Comparison of ENCODE assay signal across 13 mouse cellular contexts in genomic region chr4:13599458-13600151, GRCm38 (mm10).
DNase-seq lines count a peak whose midpoint lies in the region; ATAC-seq and TF ChIP-seq lines count a peak whose summit lies in the region.
"Had no signal": no experiment of that assay in that cellular context is flagged by ENCODE, and none has a peak within 500 bp of the region (broad histone marks: within the 10 kb centered on the region; RNA-seq: fewer than 3 reads in every experiment).

No protein-coding gene starts in this region.

- no peak for TF ChIP-seq EP300 in lung, postnatal 0 days (IDR thresholded peaks at IDR 0.05)

- TF ChIP-seq CTCF in lung, embryonic 14.5 days (IDR thresholded peaks at IDR 0.05; ENCODE audit: low read depth): no peak
- TF ChIP-seq CTCF in lung, postnatal 0 days (IDR thresholded peaks at IDR 0.05): no peak
- no peak for TF ChIP-seq CTCF in forebrain, postnatal 0 days (IDR thresholded peaks at IDR 0.05; ENCODE audit: low read depth)
- no peak for TF ChIP-seq CTCF in intestine, postnatal 0 days (IDR thresholded peaks at IDR 0.05; ENCODE audit: low read depth)

- no peak overlapping the region for H3K27ac ChIP-seq in lung, embryonic 14.5 days (ENCODE audit: low read depth)
- no peak overlapping the region for H3K27ac ChIP-seq in lung, postnatal 0 days (ENCODE audit: low read length)
- H3K27ac ChIP-seq in forebrain, postnatal 0 days (ENCODE audit: low read depth, low read length): peak overlapping the region; percentile 73
- H3K27ac ChIP-seq in midbrain, embryonic 16.5 days (ENCODE audit: low read length): no peak overlapping the region
- H3K27ac ChIP-seq in intestine, postnatal 0 days (ENCODE audit: low read depth, low read length): no peak overlapping the region
- H3K27ac ChIP-seq: gastrocnemius, adult 2 months; kidney, postnatal 0 days; limb, embryonic 15.5 days; stomach, postnatal 0 days had no signal

- WGBS in lung, embryonic 14.5 days: 13% methylated on average over 8 of the region's 8 CpGs
- WGBS in lung, postnatal 0 days: 26% methylated on average over 8 of the region's 8 CpGs
- WGBS in forebrain, postnatal 0 days: 7% methylated on average over 8 of the region's 8 CpGs
- 14% methylated on average over 8 of the region's 8 CpGs for WGBS in midbrain, embryonic 16.5 days
- WGBS in intestine, postnatal 0 days: 35% methylated on average over 8 of the region's 8 CpGs

- H3K36me3 ChIP-seq in lung, embryonic 14.5 days (ENCODE audit: insufficient read depth): no peaks in the 10 kb centered on the region
- H3K36me3 ChIP-seq in lung, postnatal 0 days (ENCODE audit: insufficient read depth, low read length): no peaks in the 10 kb centered on the region
- H3K36me3 ChIP-seq in forebrain, postnatal 0 days (ENCODE audit: insufficient read depth): no peaks in the 10 kb centered on the region
- no peaks in the 10 kb centered on the region for H3K36me3 ChIP-seq in midbrain, embryonic 16.5 days (ENCODE audit: control insufficient read depth, insufficient read depth, low read length)
- H3K36me3 ChIP-seq in intestine, postnatal 0 days (ENCODE audit: control insufficient read depth, insufficient read depth): no peaks in the 10 kb centered on the region
- H3K36me3 ChIP-seq: limb, embryonic 15.5 days had no signal

- no peak for ATAC-seq in lung, embryonic 14.5 days (ENCODE audit: insufficient read depth)
- no peak for ATAC-seq in lung, postnatal 0 days
- peak; percentile 89 for ATAC-seq in forebrain, postnatal 0 days
- ATAC-seq in midbrain, embryonic 16.5 days: peak; percentile 77
- ATAC-seq in intestine, postnatal 0 days: no peak

- peaks cover 7% of the 10 kb centered on the region; the same call in 1 of the 2 replicates for H3K4me1 ChIP-seq in lung, embryonic 14.5 days (ENCODE audit: insufficient read depth)
- no peaks in the 10 kb centered on the region for H3K4me1 ChIP-seq in lung, postnatal 0 days (ENCODE audit: insufficient read depth, low read depth, low read length)
- peaks cover 19% of the 10 kb centered on the region for H3K4me1 ChIP-seq in forebrain, postnatal 0 days (ENCODE audit: insufficient read depth)
- H3K4me1 ChIP-seq in midbrain, embryonic 16.5 days (ENCODE audit: control insufficient read depth, insufficient read depth, low read length): peaks cover 7% of the 10 kb centered on the region
- no peaks in the 10 kb centered on the region for H3K4me1 ChIP-seq in intestine, postnatal 0 days (replicated peaks; ENCODE audit: control insufficient read depth, insufficient read depth, low read length)
- H3K4me1 ChIP-seq: limb, embryonic 15.5 days had no signal

- no peak overlapping the region for H3K9ac ChIP-seq in lung, embryonic 14.5 days
- H3K9ac ChIP-seq in lung, postnatal 0 days (replicated peaks; ENCODE audit: low read depth): no peak overlapping the region
- H3K9ac ChIP-seq in forebrain, postnatal 0 days: no peak overlapping the region
- H3K9ac ChIP-seq in midbrain, embryonic 16.5 days (ENCODE audit: low read depth, low read length): no peak overlapping the region
- H3K9ac ChIP-seq in intestine, postnatal 0 days (ENCODE audit: low read depth, low read length): no peak overlapping the region
- H3K9ac ChIP-seq: limb, embryonic 15.5 days had no signal

- H3K4me3 ChIP-seq in lung, embryonic 14.5 days (ENCODE audit: low read depth, low read length): no peak overlapping the region
- H3K4me3 ChIP-seq in lung, postnatal 0 days (ENCODE audit: low read depth, low read length): no peak overlapping the region
- H3K4me3 ChIP-seq in forebrain, postnatal 0 days (ENCODE audit: low read depth, low read length): no peak overlapping the region
- H3K4me3 ChIP-seq in midbrain, embryonic 16.5 days (ENCODE audit: low read depth, low read length): no peak overlapping the region
- H3K4me3 ChIP-seq in intestine, postnatal 0 days (ENCODE audit: low read depth, low read length): no peak overlapping the region
- H3K4me3 ChIP-seq: gastrocnemius, adult 2 months; limb, embryonic 15.5 days had no signal

- H3K9me3 ChIP-seq in lung, embryonic 14.5 days (ENCODE audit: low read depth, low read length): no peaks in the 10 kb centered on the region
- no peaks in the 10 kb centered on the region for H3K9me3 ChIP-seq in lung, postnatal 0 days (ENCODE audit: low read length)
- H3K9me3 ChIP-seq in forebrain, postnatal 0 days (ENCODE audit: low read length): no peaks in the 10 kb centered on the region
- H3K9me3 ChIP-seq in midbrain, embryonic 16.5 days (replicated peaks; ENCODE audit: control insufficient read depth, low read length, poor library complexity, severe bottlenecking): no peaks in the 10 kb centered on the region
- no peaks in the 10 kb centered on the region for H3K9me3 ChIP-seq in intestine, postnatal 0 days (ENCODE audit: control insufficient read depth)
- H3K9me3 ChIP-seq: limb, embryonic 15.5 days had no signal

- H3K4me2 ChIP-seq in lung, embryonic 14.5 days: no peak overlapping the region
- H3K4me2 ChIP-seq in lung, postnatal 0 days (replicated peaks; ENCODE audit: low read depth, low read length): no peak overlapping the region
- peak overlapping the region; percentile 9; the same call in 1 of the 2 replicates for H3K4me2 ChIP-seq in forebrain, postnatal 0 days (ENCODE audit: low read depth)
- peak overlapping the region; percentile 28; the same call in 1 of the 2 replicates for H3K4me2 ChIP-seq in midbrain, embryonic 16.5 days (ENCODE audit: low read length)
- no peak overlapping the region for H3K4me2 ChIP-seq in intestine, postnatal 0 days (replicated peaks; ENCODE audit: low read depth)
- H3K4me2 ChIP-seq: limb, embryonic 15.5 days had no signal

- peak; percentile 13 to 20 for DNase-seq in cerebellum, postnatal 10 days
- no peak for DNase-seq in cerebellum, adult 8-10 months
- DNase-seq in lung, embryonic 14.5 days: peak; percentile 47
- no peak for DNase-seq in lung, postnatal 0 days (ENCODE audit: low spot score)
- peak; percentile 80 for DNase-seq in forebrain, postnatal 0 days
- no peak for DNase-seq in urinary bladder, postnatal 10 days (ENCODE audit: low spot score)
- DNase-seq: gastrocnemius, adult 2 months; lung, adult 2 months had no signal

- H3K27me3 ChIP-seq in lung, embryonic 14.5 days (ENCODE audit: insufficient read depth, low read length): no peaks in the 10 kb centered on the region
- no peaks in the 10 kb centered on the region for H3K27me3 ChIP-seq in lung, postnatal 0 days (replicated peaks; ENCODE audit: insufficient read depth, low read length)
- H3K27me3 ChIP-seq in forebrain, postnatal 0 days (ENCODE audit: insufficient read depth, low read length): no peaks in the 10 kb centered on the region
- no peaks in the 10 kb centered on the region for H3K27me3 ChIP-seq in midbrain, embryonic 16.5 days (ENCODE audit: control insufficient read depth, insufficient read depth, low read depth, low read length)
- no peaks in the 10 kb centered on the region for H3K27me3 ChIP-seq in intestine, postnatal 0 days (replicated peaks; ENCODE audit: control insufficient read depth, insufficient read depth, low read length)
- H3K27me3 ChIP-seq: limb, embryonic 15.5 days had no signal

Comparison
In these comparisons a context has a peak if more than half of its experiments do, and no peak if none do; other contexts are left out.
1. DNase-seq: peak in cerebellum, postnatal 10 days (2 of 2), lung, embryonic 14.5 days (single experiment) and forebrain, postnatal 0 days (single experiment); none in cerebellum, adult 8-10 months (single experiment), lung, postnatal 0 days (single experiment) and urinary bladder, postnatal 10 days (single experiment).
2. ATAC-seq: peak in forebrain, postnatal 0 days (single experiment) and midbrain, embryonic 16.5 days (single experiment); none in lung, embryonic 14.5 days (single experiment), lung, postnatal 0 days (single experiment) and intestine, postnatal 0 days (single experiment).
3. H3K4me2 ChIP-seq: peak in forebrain, postnatal 0 days (single experiment) and midbrain, embryonic 16.5 days (single experiment); none in lung, embryonic 14.5 days (single experiment), lung, postnatal 0 days (single experiment) and intestine, postnatal 0 days (single experiment).